ENCODE assay signal across 24 mouse cellular contexts in the genomic region with DNA sequence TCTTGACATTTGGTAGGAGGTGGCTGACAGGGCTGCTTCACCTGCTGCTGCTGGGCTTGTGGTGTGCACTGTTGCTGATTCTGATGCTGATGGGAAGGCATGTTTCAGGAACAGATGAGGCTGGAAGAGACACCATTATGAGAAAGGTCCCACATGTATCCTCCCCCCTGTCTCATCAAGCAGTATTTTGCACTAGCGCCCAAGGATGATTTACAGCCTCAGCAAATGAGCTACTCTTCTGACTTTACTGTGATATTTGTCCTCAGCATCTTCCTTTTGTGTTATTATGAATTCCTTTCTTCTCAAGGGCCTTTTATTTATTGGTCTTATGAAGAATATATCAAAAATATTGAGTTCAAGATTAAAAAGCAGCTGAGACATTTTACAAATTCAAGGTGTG. TPM values are rescaled to one million over a fixed set of nuclear protein-coding genes. Genes with fewer than 3 reads are reported as not detected.
DNase-seq lines count a peak whose midpoint lies in the region; TF ChIP-seq lines count a peak whose summit lies in the region.
"Had no signal": no experiment of that assay in that cellular context is flagged by ENCODE, and none has a peak within 500 bp of the region (broad histone marks: within the 10 kb centered on the region; RNA-seq: fewer than 3 reads in every experiment).

A gene (minus strand): TSS at position 101 of the 400 bp plus-strand sequence.

- no peaks in the 10 kb centered on the region for H3K27me3 ChIP-seq in heart, adult 2 months (ENCODE audit: control insufficient read depth, insufficient read depth, low read length)
- H3K27me3 ChIP-seq: CH12.LX, Patski had no signal

- H3K27ac ChIP-seq in heart, adult 2 months = no peak within 1 kb of the TSS

- DNase-seq in heart, adult 11 months = peak; percentile 41
- no peak for DNase-seq in heart, adult 2 months
- DNase-seq: adrenal gland, adult 2 months; adrenal gland, adult 8-10 months; adrenal gland, postnatal 10 days; adrenal gland, postnatal 14 days; adrenal gland, postnatal 25 days; adrenal gland, postnatal 36 days; B cell, adult 2 months; cerebellum, adult 11 months; cerebellum, adult 11-12 months; cerebellum, adult 18-20 months; cerebellum, adult 2 months had no signal

- TF ChIP-seq POLR2A in heart, adult 2 months (IDR thresholded peaks at IDR 0.05; ENCODE audit: insufficient read depth, low read depth, low read length) = no peak

- TF ChIP-seq CTCF in heart, adult 2 months (IDR thresholded peaks at IDR 0.05) = no peak

- TF ChIP-seq EP300 in heart, adult 2 months (IDR thresholded peaks at IDR 0.05; ENCODE audit: insufficient read depth, low read depth, low read length) = no peak

- H3K4me1 ChIP-seq in heart, adult 2 months (ENCODE audit: control insufficient read depth, insufficient read depth, low read length) = no peaks in the 10 kb centered on the region

- H3K9ac ChIP-seq in heart, adult 2 months (ENCODE audit: low read depth, low read length) = no peak within 1 kb of the TSS

- intact Hi-C loops in heart, adult 2 months (cut with DNase I) = no loop called here

- no peaks in the 10 kb centered on the region for H3K79me2 ChIP-seq in heart, adult 2 months (replicated peaks; ENCODE audit: control insufficient read depth, insufficient read depth, low read length)

- WGBS in heart, adult 2 months = 84% methylated on average over 1 of the region's 1 CpGs

- no peak within 1 kb of the TSS for H3K4me3 ChIP-seq in heart, adult 2 months

- no peaks in the 10 kb centered on the region for H3K36me3 ChIP-seq in heart, adult 2 months (ENCODE audit: control insufficient read depth, insufficient read depth, low read length)
- H3K36me3 ChIP-seq: G1E had no signal

RNA-seq across cellular contexts. Expression of the gene that starts here (rescaled TPM):
- total RNA-seq in heart, adult 2 months (2021) = not detected
- not detected in 2 replicates for polyA plus RNA-seq in heart, adult 2 months (2012; rRNA removed)
- total RNA-seq: adrenal gland, adult 18-20 months; adrenal gland, adult 2 months; adrenal gland, adult 8-10 months; adrenal gland, postnatal 10 days; adrenal gland, postnatal 14 days; adrenal gland, postnatal 25 days; adrenal gland, postnatal 36 days; adrenal gland, postnatal 4 days; CH12.LX; ES-E14; G1E; MEL had no signal
- polyA plus RNA-seq: activated CD4-positive, CD25-positive, alpha-beta regulatory T cell, adult 4 months; adrenal gland, adult 2 months; brain, embryonic 14.5 days; C2C12; CD4-positive, CD25-positive, alpha-beta regulatory T cell, adult 4 months; cerebellum, adult 2 months; G1E; Patski had no signal
